Mouse (Mus musculus) layer of hippocampus, postnatal 25 days (tissue): ENCODE data around the gene Has3. TPM values are rescaled to one million over a fixed set of nuclear protein-coding genes. Genes with fewer than 3 reads are reported as not detected.
"Not testable (repeated sequence)": the region's sequence is repeated elsewhere in the genome, so short reads cannot be mapped to it uniquely, and the experiment has no call there.

Source experiments
- DNase-seq, 2 experiments: peaks; one replicate each; pipeline ENCODE4 v3.0.0; 2022; ENCODE audit warnings: mixed read lengths in 2 of 2, low spot score in 1 of 2; ENCODE audit errors: extremely low spot score in 1 of 2
- total RNA-seq, 2 experiments: library from RNA; stranded (reverse); gene quantifications; 2 replicates each; pipeline ENCODE4 v1.2.3; 2021

Has3 gene
- total RNA-seq = 1 to 10 TPM; 2.8 to 4.5 TPM

- peak in 1 of 2 experiments; percentile 30 for DNase-seq
Observed at GRCm38 (mm10) chr8:106870051-106870450, at the start of gene Has3. Gene Has3 (plus strand): TSS chr8:106870242.

DNA sequence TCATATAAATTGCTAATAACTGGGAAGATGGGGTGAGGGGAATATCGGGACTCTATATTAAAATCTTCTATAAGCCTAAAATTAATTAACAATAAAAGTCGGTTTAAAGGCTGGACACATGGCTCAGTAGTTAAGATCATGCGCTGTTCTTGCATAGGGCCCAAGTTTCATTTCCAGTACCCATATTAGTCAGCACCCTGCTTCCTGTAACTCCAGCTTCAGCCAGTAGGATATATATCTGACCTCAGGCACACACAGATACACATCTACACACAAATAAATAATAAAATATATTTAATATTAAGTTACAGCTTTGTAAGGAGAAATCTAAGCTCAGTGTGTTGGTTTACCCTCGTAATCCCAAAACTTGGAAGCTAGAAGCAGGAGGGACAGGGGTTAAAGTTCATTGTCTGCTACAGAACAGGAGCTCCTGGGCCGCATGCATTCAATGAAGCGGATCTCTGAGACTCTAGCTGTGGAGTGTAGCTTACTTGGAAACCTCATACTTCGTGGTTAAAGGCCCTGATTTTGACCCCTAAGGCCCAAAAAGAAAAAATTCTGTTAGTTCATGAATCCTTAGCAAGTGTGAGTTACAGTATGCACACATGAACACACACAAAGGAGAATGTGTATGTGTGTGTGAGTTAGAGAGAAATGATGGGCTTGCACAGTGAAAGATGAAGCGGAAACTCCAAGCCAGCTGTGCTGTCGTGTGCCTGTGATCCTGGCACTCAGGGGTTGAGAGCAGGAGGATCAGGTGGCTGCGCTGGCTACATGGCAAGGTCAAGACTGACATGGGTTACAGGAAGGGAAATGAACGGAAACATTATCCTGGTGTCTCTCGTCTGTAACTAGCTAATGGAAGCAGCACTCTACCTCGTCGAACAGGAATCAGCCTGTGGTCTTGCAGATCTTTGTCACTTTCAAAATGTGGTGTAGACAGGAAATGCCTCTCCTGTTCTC lies 49.2 kb upstream of the Has3 start:
- DNase-seq = no peak

DNA sequence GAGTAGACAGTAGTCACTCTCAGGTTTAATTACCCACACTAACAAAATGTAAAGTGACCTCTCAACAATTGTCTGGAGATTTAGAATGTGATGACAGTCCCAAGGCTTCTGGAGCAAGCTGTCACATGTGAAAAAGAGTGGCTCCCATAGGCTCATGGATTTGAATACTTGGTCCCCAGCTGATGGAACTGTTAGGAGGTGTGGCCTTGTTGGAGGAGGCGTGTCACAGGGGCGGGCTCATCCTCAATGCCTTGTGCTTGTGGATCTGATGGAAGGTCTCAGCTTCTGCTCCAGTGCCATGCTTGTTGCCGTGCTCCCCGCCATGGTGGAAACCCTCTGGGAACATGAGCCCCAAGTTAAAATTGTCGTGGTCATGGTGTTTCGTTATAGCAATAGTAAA lies 41.1 kb upstream of the Has3 start:
- DNase-seq = no peak

- DNase-seq = no peak
Observed at GRCm38 (mm10) chr8:106829526-106830045, 40.5 kb upstream of the Has3 start.

DNA sequence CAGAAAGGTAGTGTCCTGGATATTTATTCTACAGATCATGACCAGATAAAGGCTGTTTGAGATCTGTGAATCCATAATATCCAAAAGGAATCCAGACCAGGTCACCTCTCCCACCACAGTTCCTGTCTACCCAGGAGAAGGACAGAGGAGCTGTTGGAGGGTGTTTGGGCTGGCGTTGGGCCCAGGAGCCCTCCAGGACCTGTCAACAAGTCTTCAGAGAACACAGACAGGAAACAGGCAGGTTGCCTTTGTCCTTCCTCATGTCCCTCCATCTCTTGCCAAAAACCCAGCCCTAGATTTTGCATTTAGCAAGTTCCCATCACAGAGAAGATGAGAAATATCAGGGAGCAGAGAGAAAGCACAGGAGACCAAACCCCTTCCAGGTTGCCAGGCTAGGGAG lies 35.1 kb upstream of the Has3 start:
- no peak for DNase-seq

GRCm38 (mm10) chr8:106836525-106836924 lies 33.5 kb upstream of the Has3 start:
- DNase-seq = no peak

GRCm38 (mm10) chr8:106838803-106839202 lies 31.2 kb upstream of the Has3 start:
- no peak for DNase-seq

GRCm38 (mm10) chr8:106839209-106840001 lies 30.6 kb upstream of the Has3 start:
- no peak for DNase-seq

DNA sequence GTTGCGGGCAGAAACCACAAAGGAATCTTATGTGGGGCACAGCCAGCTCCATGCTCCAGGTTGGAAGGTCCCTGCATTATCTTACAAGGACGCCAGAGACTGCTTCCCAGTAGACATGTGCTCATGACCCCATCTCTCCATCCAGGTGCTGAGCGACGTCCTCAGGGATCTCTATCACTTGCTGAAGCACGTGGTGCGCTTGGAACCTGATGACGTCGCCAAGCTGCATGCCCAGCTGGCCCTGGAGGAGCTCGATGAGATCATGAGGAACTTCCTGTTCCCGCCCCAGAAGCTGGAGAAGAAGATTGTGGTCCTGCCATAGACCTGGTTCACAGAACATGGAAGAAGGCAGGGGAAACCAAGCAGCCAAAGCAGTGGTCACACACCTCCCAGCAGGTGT lies 20.0 kb upstream of the Has3 start:
- no peak for DNase-seq

DNA sequence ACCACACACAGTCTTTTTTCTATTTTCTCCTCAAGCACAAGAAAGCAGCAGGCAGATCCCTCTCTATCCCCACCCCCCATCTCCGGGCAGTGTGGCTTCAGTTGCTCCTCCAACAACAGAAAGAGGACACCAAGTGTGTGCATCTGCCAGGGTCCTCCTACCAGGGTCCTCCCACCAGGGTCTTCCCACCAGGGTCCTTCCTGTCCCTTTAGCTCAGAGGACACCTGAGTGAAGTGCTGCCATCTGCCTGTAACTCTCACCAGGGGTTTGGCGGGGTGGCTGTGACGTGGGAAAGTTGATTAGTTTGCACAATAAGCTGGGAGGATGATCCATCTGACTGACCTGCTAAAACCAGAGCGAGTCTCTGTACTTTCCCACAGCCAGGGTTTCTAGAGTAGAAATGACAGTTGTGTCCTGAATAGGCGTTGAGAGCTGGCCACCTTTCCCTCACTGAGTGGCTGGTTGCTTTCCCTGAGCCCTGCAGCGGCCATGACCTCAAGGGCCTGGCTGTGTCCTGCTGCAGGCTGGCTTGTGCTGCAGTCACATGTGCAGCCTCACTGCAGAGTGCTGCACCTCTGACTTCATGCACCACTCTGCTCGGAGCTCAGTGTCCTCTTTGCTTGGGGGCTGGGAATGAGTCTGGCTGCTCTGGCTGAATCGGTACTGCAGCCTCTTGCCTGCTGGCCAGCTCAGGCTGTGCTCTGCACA lies 15.4 kb upstream of the Has3 start:
- no peak for DNase-seq

- no peak for DNase-seq
Observed at GRCm38 (mm10) chr8:106855242-106855562, 14.8 kb upstream of the Has3 start.

DNA sequence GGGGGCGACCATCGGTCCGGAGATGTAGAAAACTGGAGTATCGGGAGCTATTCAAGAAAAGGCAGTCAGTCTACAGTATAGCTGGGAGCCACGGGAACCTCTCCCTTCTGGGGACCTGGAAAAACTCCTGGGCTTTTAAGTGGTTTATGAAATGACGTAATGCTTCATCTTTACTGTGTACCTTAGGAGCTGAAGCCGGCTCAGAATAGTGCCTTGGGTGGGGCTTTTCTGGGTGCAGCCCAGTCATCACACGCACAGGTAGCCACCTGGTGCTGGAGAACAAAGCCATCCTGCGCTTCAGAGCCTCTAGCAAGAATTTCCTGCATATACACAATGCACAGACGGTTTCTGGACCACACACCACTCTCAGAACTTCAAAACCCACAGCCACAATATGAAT lies 7.2 kb upstream of the Has3 start:
- DNase-seq = no peak

GRCm38 (mm10) chr8:106865354-106865753 lies 4.7 kb upstream of the Has3 start:
- DNase-seq = no peak

DNA sequence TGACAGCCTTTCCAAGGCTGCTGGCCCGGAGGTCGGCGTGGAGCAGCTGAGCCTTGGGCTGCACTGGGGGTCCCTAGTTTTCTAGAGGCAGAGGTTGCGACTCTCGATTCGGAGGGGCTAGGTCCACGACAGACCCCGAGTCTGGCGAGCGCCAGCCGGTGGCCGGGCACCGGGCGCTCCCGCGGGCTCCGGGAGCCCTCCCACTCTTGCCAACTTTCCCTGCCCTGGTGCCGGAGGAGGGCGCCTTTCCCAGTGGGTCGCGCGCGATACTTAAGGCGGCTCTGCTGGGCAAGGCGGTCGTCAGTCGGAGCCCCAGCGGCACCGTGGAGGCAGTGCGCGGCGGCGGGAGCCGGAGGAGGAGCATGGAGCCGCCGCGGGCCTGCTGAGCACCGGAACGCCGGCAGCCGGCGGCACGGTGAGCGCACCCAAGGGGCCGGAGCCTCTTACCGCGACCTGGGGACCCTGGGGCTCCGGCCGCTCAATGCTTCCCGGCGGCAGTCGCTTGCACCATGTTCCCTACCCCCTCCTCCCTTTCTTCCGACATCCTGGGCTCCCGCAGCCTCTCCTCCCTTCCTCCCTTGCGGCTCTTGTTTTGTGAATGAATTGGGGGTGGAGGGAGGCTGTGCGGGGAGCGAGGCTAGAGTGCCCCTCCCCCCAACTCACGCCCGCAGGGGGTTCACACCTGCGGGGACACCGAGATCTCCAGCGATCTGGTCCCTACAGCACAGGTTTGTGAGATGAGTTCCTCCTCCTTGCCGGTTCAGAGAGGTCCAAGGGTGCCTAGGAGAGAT lies 690 bp downstream of the Has3 start:
- peak; percentile 56 for DNase-seq

DNA sequence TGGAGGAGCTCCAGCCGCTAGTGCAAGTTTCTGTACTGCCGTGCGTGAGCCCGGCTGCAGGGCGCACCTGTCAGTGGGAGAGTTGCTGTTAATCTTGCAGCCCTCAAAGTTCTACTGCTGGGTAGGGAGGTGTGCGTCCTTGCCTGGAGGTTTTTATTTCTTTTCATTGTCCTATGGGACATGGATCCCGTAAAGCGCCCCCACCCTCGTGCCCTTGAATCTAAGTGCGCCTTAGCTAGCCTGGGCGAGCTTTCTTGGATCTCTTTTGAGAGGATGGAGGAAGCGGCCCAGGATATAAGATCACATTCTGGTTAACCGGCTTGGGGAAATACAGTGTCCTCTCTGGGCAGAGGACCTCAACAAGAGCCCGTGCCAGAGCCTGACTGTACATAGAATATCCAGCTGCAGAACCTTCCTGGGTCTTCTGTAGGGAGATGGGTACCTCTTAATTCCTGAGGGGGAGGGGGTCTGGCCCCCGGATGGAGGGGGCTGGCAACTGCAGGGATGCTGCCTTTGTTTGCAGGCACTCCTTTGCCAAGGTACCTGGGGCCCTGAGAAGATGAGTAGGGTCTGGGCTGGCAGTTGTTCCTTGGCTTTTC lies 1.4 kb downstream of the Has3 start:
- DNase-seq = no peak

DNA sequence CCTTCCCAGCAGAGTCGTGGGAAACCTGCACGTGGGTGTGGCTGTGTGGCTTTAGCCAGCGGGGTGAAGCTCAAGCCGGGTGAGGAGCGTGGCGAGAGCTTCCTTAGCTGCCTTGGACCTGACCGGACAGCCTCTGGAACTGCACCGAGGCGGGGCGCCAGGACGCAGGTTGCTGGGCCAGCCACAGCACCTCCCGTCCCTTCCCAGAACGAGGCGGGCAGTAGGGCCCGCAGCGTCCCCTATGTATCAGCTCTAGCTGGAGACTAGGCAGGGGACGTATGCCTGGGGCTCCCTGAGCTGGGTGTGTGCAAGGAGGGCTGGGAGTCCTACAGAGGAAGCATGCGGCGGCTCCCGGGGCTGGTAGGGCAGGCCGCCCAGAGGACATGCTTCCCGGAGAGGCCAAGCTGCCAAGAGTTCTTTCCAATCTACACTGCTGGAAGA lies 1.9 kb downstream of the Has3 start:
- DNase-seq = peak; percentile 25 to 34

DNA sequence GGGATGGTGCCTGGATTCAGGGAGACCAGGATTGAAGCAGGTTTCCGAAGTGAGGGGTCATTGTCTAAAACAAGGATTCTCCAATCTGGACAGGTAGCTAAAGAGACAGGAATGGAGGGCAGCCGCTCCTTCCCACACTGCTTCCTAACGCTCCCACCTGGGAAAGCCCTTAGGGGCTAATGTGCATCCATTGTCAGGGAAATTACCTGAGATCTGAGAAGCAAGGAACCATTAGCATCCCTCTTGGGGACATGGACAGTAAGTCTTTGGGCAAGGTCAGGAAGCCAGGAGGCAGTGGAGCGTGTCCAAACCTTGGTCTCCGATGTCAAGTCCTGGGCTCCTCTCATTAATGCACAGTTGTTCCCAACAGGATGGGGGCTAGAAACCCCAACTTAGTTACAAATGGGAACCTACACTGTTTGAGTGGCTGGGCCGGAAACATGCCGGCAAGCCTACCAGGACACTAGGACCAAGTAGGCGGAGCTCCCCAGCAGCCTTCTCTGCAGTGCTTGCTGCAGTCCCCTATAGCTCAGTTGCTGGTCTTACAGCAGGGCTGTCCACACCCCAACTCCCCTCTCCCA lies 2.5 kb downstream of the Has3 start:
- DNase-seq = no peak

DNA sequence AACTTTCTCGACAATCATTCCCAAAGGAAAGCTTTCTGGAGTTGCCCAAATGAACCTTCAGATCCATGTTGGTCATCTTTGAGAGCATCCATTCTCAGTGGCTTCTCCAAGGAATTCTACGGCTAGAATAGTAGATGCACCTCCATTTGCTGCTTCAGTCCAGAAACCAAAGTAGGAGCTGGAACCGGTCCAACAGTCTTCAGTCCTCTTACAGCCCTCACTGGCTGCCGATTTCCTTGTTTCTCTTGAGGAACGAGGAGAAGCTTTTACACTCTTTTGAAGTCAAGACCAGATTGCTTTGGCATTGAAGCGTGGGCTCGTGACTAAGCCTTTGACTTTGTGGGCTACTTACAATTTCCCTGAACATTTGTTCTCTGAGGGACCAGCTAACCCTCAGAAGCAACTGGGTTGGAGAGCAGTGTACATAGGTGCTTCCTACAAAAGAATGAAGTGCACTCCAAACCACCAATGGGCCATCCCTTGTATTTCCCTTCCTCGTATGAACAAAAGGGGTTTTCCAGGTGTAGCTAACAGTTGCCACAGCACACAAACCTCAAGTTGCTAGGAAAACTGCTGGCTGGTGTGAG lies 10.2 kb downstream of the Has3 start:
- DNase-seq = no peak

- not testable (repeated sequence) for DNase-seq
Observed at GRCm38 (mm10) chr8:106884094-106884493, 14.1 kb downstream of the Has3 start.
